Mouse (Mus musculus) C2C12 (cell line): Measurements from ENCODE around the gene Arsk.

Experiments used
- CEBPB ChIP-seq: IDR thresholded peaks from one replicate; pipeline ENCODE4 v1.6.1; 2011; ENCODE audit warnings: low read depth, mild to moderate bottlenecking, control low read depth, moderate library complexity
- CTCF ChIP-seq: IDR thresholded peaks from one replicate; pipeline ENCODE4 v1.5.1; 2011; ENCODE audit not compliant: control insufficient read depth, insufficient read depth, insufficient read length
- FOSL1 ChIP-seq: IDR thresholded peaks from one replicate; pipeline ENCODE4 v1.8.0; 2011; ENCODE audit warnings: mild to moderate bottlenecking, low read length; ENCODE audit not compliant: poor library complexity, insufficient read depth, severe bottlenecking
- MAX ChIP-seq: IDR thresholded peaks from one replicate; pipeline ENCODE4 v1.6.1; 2011; ENCODE audit warnings: mild to moderate bottlenecking, control low read depth
- MYOD1 ChIP-seq: IDR thresholded peaks from one replicate; pipeline ENCODE4 v1.6.1; 2011; ENCODE audit warnings: low read depth; ENCODE audit not compliant: control insufficient read depth, insufficient read length
- MYOG ChIP-seq: IDR thresholded peaks from one replicate; pipeline ENCODE4 v1.6.1; 2011; ENCODE audit not compliant: control insufficient read depth, insufficient read length; ENCODE audit errors: extremely low read depth
- USF1 ChIP-seq: IDR thresholded peaks from one replicate; pipeline ENCODE4 v1.6.1; 2011; ENCODE audit warnings: low read depth, mild to moderate bottlenecking, control low read depth, moderate library complexity

DNA sequence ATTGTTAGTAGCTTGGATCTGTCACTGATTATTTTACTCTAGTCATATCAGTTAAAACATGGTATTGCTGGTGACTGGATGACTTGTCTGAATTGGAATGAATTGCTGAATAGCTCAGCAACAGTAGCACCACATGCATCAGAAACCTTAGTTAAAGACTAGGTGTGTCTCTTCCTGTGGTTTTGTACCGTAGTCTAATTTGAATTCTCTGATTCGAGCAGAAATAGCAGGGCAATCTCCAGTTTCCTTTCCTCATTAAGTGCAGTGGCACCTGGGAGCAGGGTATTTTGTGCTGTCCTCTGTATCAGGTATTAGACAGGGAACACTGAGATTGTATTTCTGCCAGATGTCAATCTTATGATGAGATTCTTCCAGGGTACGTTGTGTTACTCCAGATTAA, 40.4 kb upstream of the Arsk start:
- TF ChIP-seq MYOD1: no peak
- TF ChIP-seq USF1: no peak
- no peak for TF ChIP-seq CTCF
- TF ChIP-seq FOSL1: no peak
- TF ChIP-seq MAX: no peak
- no peak for TF ChIP-seq CEBPB
- no peak for TF ChIP-seq MYOG
